ENCODE assay signal across 13 mouse cellular contexts in genomic region chr11:106795679-106796078, GRCm38 (mm10). TPM values are rescaled to one million over a fixed set of nuclear protein-coding genes. Genes with fewer than 3 reads are reported as not detected.
A peak's percentile ranks its signal among the peaks of the same experiment; 100 is the strongest.
DNase-seq lines count a peak whose midpoint lies in the region; ATAC-seq lines count a peak whose summit lies in the region.
"Had no signal": no experiment of that assay in that cellular context is flagged by ENCODE, and none has a peak within 500 bp of the region (broad histone marks: within the 10 kb centered on the region; RNA-seq: fewer than 3 reads in every experiment).

No protein-coding gene starts in this region.

- no peak overlapping the region for H3K4me3 ChIP-seq in embryonic facial prominence, embryonic 11.5 days (ENCODE audit: low read depth, low read length)
- H3K4me3 ChIP-seq: forebrain, embryonic 13.5 days; midbrain, embryonic 10.5 days had no signal

- no peak overlapping the region for H3K27ac ChIP-seq in embryonic facial prominence, embryonic 11.5 days (replicated peaks; ENCODE audit: low read depth, low read length)
- H3K27ac ChIP-seq: forebrain, embryonic 13.5 days; hindbrain, postnatal 0 days; midbrain, embryonic 10.5 days had no signal

- no peak overlapping the region for H3K9ac ChIP-seq in embryonic facial prominence, embryonic 11.5 days (replicated peaks; ENCODE audit: low read length)
- H3K9ac ChIP-seq: forebrain, embryonic 13.5 days had no signal

- H3K9me3 ChIP-seq in embryonic facial prominence, embryonic 11.5 days (replicated peaks; ENCODE audit: control insufficient read depth, low read length), result no peaks in the 10 kb centered on the region

- H3K36me3 ChIP-seq in embryonic facial prominence, embryonic 11.5 days (replicated peaks; ENCODE audit: control insufficient read depth, insufficient read depth, low read depth, low read length), result peaks cover 8% of the 10 kb centered on the region

- 36% methylated on average over 9 of the region's 9 CpGs for WGBS in embryonic facial prominence, embryonic 11.5 days

- no peak for ATAC-seq in embryonic facial prominence, embryonic 11.5 days (replicated peaks; ENCODE audit: insufficient number of reproducible peaks, low FRiP score, low TSS enrichment, low read depth)
- 0 out of 2 replicates have a peak, but pooled peaks have one; percentile 37 for ATAC-seq in megakaryocyte progenitor cell, adult 5-6 weeks (replicated peaks; ENCODE audit: poor library complexity)
- ATAC-seq: forebrain, embryonic 13.5 days; hindbrain, postnatal 0 days had no signal

- no peaks in the 10 kb centered on the region for H3K27me3 ChIP-seq in embryonic facial prominence, embryonic 11.5 days (ENCODE audit: control insufficient read depth, insufficient read depth, low read length)
- H3K27me3 ChIP-seq: forebrain, embryonic 13.5 days had no signal

- no peaks in the 10 kb centered on the region for H3K4me1 ChIP-seq in embryonic facial prominence, embryonic 11.5 days (ENCODE audit: control insufficient read depth, insufficient read depth, low read length)

- no peak overlapping the region for H3K4me2 ChIP-seq in embryonic facial prominence, embryonic 11.5 days (ENCODE audit: low read depth, low read length)
- H3K4me2 ChIP-seq: forebrain, embryonic 13.5 days had no signal

- DNase-seq in heart, adult 11 months, result peak; percentile 91
- DNase-seq in heart, adult 8-10 months (ENCODE audit: low spot score), result no peak
- peak; percentile 18 to 43 for DNase-seq in kidney, postnatal 4 days
- DNase-seq in kidney, postnatal 14 days, result no peak
- DNase-seq in embryonic facial prominence, embryonic 11.5 days (ENCODE audit: low spot score), result peak; percentile 51
- DNase-seq in cerebellum, postnatal 25 days, result no peak
- DNase-seq in testis, postnatal 14 days (ENCODE audit: low spot score), result no peak
- DNase-seq: cerebellum, postnatal 10 days; layer of hippocampus, adult 9-11 months had no signal

RNA-seq across cellular contexts. Expression of gene Cep95, which starts 6.6 kb away (rescaled TPM):
- total RNA-seq in heart, adult 8-10 months (2022), result 1 to 10 TPM; 3.3 to 6.1 (median 5.3) TPM
- polyA plus RNA-seq in embryonic facial prominence, embryonic 11.5 days (2014; fragmentation: Nextera tagmentation; extraction: Ambion mirVana), result 21.1 and 22.6 TPM in 2 replicates
- 16.9 and 22.0 TPM in 2 replicates for total RNA-seq in megakaryocyte progenitor cell, adult 5-6 weeks (2015)
- 15.6 and 21.3 TPM in 2 replicates for total RNA-seq in megakaryocyte progenitor cell, adult 5-6 weeks (2017)

RNA-seq across cellular contexts. Expression of gene Ddx5, which starts 6.7 kb away (rescaled TPM):
- total RNA-seq in heart, adult 8-10 months (2022), result 100 to 1,000 TPM; 247 to 395 (median 323) TPM
- 498 and 533 TPM in 2 replicates for polyA plus RNA-seq in embryonic facial prominence, embryonic 11.5 days (2014; fragmentation: Nextera tagmentation; extraction: Ambion mirVana)
- total RNA-seq in megakaryocyte progenitor cell, adult 5-6 weeks (2015), result 850 and 903 TPM in 2 replicates
- 1,040 and 1,207 TPM in 2 replicates for total RNA-seq in megakaryocyte progenitor cell, adult 5-6 weeks (2017)

RNA-seq across cellular contexts. Expression of gene Polg2, which starts 16.3 kb away (rescaled TPM):
- 1 to 10 TPM; 4.2 to 4.9 (median 4.6) TPM for total RNA-seq in heart, adult 8-10 months (2022)
- 7.3 and 12.7 TPM in 2 replicates for polyA plus RNA-seq in embryonic facial prominence, embryonic 11.5 days (2014; fragmentation: Nextera tagmentation; extraction: Ambion mirVana)
- total RNA-seq in megakaryocyte progenitor cell, adult 5-6 weeks (2015), result 12.4 and 13.3 TPM in 2 replicates
- total RNA-seq in megakaryocyte progenitor cell, adult 5-6 weeks (2017), result 7.2 and 13.5 TPM in 2 replicates

RNA-seq across cellular contexts. Expression of gene Milr1, which starts 44.7 kb away (rescaled TPM):
- 1 to 10 TPM in 1 of 4 experiments, under 1 TPM in 3; 0.22 to 1.5 (median 0.74) TPM for total RNA-seq in heart, adult 8-10 months (2022)
- polyA plus RNA-seq in embryonic facial prominence, embryonic 11.5 days (2014; fragmentation: Nextera tagmentation; extraction: Ambion mirVana), result 0.47 and 0.94 TPM in 2 replicates
- total RNA-seq in megakaryocyte progenitor cell, adult 5-6 weeks (2015), result 63.1 and 96.7 TPM in 2 replicates
- total RNA-seq in megakaryocyte progenitor cell, adult 5-6 weeks (2017), result 82.0 and 96.2 TPM in 2 replicates
- total RNA-seq: hindbrain, postnatal 0 days had no signal

RNA-seq across cellular contexts. Expression of gene Pecam1, which starts 45.3 kb away (rescaled TPM):
- 100 to 1,000 TPM in 3 of 4 experiments, 10 to 100 TPM in 1; 97.3 to 119 (median 109) TPM for total RNA-seq in heart, adult 8-10 months (2022)
- polyA plus RNA-seq in embryonic facial prominence, embryonic 11.5 days (2014; fragmentation: Nextera tagmentation; extraction: Ambion mirVana), result 26.7 and 29.7 TPM in 2 replicates
- total RNA-seq in megakaryocyte progenitor cell, adult 5-6 weeks (2015), result 55.0 and 57.0 TPM in 2 replicates
- total RNA-seq in megakaryocyte progenitor cell, adult 5-6 weeks (2017), result 38.6 and 43.8 TPM in 2 replicates

Comparison
In these comparisons a context has a peak if more than half of its experiments do, and no peak if none do; other contexts are left out.
1. DNase-seq: peak in heart, adult 11 months (single experiment), kidney, postnatal 4 days (2 of 2) and embryonic facial prominence, embryonic 11.5 days (single experiment); none in heart, adult 8-10 months (single experiment), kidney, postnatal 14 days (single experiment), cerebellum, postnatal 25 days (0 of 2) and testis, postnatal 14 days (single experiment).